Mouse (Mus musculus) cerebellum, adult 11 months (tissue): ENCODE measurements around the gene Gm4340.
"Not testable (repeated sequence)": the region's sequence is repeated elsewhere in the genome, so short reads cannot be mapped to it uniquely, and the experiment has no call there.

Experiments
- DNase-seq: peaks from one replicate; pipeline ENCODE4 v3.0.0; 2022

Gm4340 gene

GRCm38 (mm10) chr10:104193742-104194141 lies at the start of gene Gm4340:
Gene Gm4340 (plus strand): TSS chr10:104194042.
- not testable (repeated sequence) for DNase-seq

DNA sequence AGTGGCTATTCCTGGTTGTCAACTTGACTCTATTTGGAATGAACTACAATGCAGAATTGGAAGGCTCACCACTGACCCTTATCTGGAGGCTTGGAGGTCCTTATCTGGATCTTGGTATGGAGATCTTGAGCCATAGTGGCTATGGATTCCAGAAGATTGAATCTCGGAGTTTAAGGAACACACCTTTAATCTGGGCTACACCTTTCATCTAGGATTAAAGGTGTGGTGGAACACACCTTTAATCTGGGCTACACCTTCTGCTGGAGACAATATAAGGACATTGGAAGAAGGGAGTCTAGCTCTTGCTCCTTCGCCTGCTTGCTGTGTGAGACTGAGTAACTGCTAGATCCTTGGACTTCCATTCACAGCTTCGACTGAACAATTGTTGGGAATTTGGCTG lies 42.6 kb upstream of the Gm4340 start, which contains the start of gene Gm6763:
Gene Gm6763, plus strand, starts transcription at position 301 of the 400 bp plus-strand sequence.
- not testable (repeated sequence) for DNase-seq

DNA sequence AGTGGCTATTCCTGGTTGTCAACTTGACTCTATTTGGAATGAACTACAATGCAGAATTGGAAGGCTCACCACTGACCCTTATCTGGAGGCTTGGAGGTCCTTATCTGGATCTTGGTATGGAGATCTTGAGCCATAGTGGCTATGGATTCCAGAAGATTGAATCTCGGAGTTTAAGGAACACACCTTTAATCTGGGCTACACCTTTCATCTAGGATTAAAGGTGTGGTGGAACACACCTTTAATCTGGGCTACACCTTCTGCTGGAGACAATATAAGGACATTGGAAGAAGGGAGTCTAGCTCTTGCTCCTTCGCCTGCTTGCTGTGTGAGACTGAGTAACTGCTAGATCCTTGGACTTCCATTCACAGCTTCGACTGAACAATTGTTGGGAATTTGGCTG lies 34.1 kb upstream of the Gm4340 start, which contains the start of gene Gm8764:
Gene Gm8764, plus strand, starts transcription at position 301 of the 400 bp plus-strand sequence.
- not testable (repeated sequence) for DNase-seq

DNA sequence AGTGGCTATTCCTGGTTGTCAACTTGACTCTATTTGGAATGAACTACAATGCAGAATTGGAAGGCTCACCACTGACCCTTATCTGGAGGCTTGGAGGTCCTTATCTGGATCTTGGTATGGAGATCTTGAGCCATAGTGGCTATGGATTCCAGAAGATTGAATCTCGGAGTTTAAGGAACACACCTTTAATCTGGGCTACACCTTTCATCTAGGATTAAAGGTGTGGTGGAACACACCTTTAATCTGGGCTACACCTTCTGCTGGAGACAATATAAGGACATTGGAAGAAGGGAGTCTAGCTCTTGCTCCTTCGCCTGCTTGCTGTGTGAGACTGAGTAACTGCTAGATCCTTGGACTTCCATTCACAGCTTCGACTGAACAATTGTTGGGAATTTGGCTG lies 25.6 kb upstream of the Gm4340 start, which contains the start of gene Gm21304:
Gene Gm21304, plus strand, starts transcription at position 301 of the 400 bp plus-strand sequence.
- DNase-seq, result not testable (repeated sequence)

DNA sequence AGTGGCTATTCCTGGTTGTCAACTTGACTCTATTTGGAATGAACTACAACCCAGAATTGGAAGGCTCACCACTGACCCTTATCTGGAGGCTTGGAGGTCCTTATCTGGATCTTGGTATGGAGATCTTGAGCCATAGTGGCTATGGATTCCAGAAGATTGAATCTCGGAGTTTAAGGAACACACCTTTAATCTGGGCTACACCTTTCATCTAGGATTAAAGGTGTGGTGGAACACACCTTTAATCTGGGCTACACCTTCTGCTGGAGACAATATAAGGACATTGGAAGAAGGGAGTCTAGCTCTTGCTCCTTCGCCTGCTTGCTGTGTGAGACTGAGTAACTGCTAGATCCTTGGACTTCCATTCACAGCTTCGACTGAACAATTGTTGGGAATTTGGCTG lies 17.1 kb upstream of the Gm4340 start, which contains the start of gene Gm21312:
Gene Gm21312, plus strand, starts transcription at position 301 of the 400 bp plus-strand sequence.
- DNase-seq, result not testable (repeated sequence)

DNA sequence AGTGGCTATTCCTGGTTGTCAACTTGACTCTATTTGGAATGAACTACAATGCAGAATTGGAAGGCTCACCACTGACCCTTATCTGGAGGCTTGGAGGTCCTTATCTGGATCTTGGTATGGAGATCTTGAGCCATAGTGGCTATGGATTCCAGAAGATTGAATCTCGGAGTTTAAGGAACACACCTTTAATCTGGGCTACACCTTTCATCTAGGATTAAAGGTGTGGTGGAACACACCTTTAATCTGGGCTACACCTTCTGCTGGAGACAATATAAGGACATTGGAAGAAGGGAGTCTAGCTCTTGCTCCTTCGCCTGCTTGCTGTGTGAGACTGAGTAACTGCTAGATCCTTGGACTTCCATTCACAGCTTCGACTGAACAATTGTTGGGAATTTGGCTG lies 8.6 kb upstream of the Gm4340 start, which contains the start of gene Gm20765:
Gene Gm20765, plus strand, starts transcription at position 301 of the 400 bp plus-strand sequence.
- DNase-seq, result not testable (repeated sequence)

GRCm38 (mm10) chr10:104209655-104210054 lies 15.8 kb downstream of the Gm4340 start:
- no peak for DNase-seq

DNA sequence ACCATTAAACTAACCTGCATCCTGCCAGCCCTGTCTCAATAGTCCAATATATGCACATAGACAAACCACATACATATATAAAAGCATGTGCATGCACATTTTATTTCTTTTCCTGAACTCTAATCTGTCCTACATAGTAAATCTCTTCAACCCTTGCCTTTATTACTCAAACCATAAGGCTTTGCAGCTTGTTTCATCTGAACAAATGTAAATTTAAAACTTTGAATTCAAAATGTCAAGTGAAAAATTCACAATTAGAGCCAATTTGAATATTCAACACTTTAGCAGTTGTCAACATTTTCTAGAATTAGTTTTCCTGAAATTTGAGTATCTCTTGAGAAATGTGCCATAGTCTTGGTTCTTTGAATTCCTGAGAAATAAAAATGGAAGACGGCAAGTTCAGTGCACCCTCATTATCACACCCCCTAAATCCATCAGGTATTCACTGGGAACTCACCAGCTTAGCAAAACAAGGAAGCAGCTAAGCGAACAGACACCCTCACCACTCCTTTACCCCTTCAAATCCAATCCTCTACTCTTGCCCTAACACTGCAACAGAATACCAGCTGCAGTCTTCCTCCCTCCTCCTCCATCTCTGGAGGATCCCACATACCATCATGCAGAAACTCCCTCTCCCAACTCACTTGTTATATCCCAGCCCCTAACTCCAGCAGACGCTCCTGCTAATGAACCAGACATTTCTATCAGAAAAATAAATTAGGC lies 16.6 kb downstream of the Gm4340 start:
- DNase-seq, result no peak

DNA sequence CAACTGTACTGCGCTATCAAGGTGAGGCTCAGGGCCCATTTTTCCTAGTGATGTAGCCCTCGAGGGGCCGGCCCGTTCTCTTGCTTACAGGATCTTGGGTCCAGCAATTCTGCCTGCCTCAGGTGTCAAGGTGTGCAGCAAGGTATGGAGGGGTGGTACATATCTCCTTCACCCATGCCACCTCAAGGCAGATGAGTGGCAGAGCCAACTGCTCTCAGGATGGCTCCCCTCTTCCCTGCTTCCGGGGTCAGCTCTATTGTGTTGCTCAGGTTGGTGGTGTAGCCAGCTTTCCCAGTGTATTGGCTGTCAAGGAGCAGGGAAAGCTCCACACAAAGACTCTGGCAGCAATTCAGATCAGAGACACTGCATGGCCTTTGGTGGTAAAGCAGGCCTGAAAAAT lies 20.7 kb downstream of the Gm4340 start:
- no peak for DNase-seq

GRCm38 (mm10) chr10:104220303-104221021 lies 26.6 kb downstream of the Gm4340 start:
- no peak for DNase-seq
